Mouse (Mus musculus): Measurements from ENCODE around the gene Ephx1.

GRCm38 (mm10) chr1:180980464-180980863 is 40.2 kb downstream of the Ephx1 start:
- no peak for TF ChIP-seq POLR2A (IDR thresholded peaks at IDR 0.05; ENCODE audit: extremely low read depth, insufficient read depth, low read length)
- TF ChIP-seq CTCF (IDR thresholded peaks at IDR 0.05; ENCODE audit: extremely low read depth, insufficient read depth, low read length): 0 out of 2 replicates have a peak, but pooled peaks have one; percentile 8
